Mouse (Mus musculus): ENCODE measurements around the gene Stx19. TPM values are rescaled to one million over a fixed set of nuclear protein-coding genes. Genes with fewer than 3 reads are reported as not detected.

Gene Stx19
- total RNA-seq, 2 experiments from 2014 or later = not detected

- no peak for DNase-seq
These were observed 38.2 kb downstream of the Stx19 start for GRCm38 (mm10) chr16:62852464-62853252.

- no peak for DNase-seq
These were observed 39.2 kb downstream of the Stx19 start for GRCm38 (mm10) chr16:62853611-62854126.

- DNase-seq = peak; percentile 80
These were observed 40.0 kb downstream of the Stx19 start, which contains the start of gene Pros1 for GRCm38 (mm10) chr16:62854191-62855068. Gene Pros1 (plus strand): TSS chr16:62854307.

GRCm38 (mm10) chr16:62855385-62855784 lies 40.9 kb downstream of the Stx19 start:
- DNase-seq = no peak

- DNase-seq = no peak
These were observed 41.8 kb downstream of the Stx19 start for GRCm38 (mm10) chr16:62856273-62856672.

GRCm38 (mm10) chr16:62857498-62857897 lies 43.0 kb downstream of the Stx19 start:
- DNase-seq = no peak

- no peak for DNase-seq
These were observed 43.5 kb downstream of the Stx19 start for GRCm38 (mm10) chr16:62858018-62858417.

GRCm38 (mm10) chr16:62860140-62860539 lies 45.7 kb downstream of the Stx19 start:
- DNase-seq = no peak

GRCm38 (mm10) chr16:62861455-62861854 lies 47.0 kb downstream of the Stx19 start:
- DNase-seq = no peak

GRCm38 (mm10) chr16:62872688-62873117 lies 58.2 kb downstream of the Stx19 start:
- no peak for DNase-seq

GRCm38 (mm10) chr16:62873180-62873579 lies 58.7 kb downstream of the Stx19 start:
- no peak for DNase-seq

Small RNA genes lying within 50 kb of the gene (microRNA-seq; reads per million reads assigned to microRNA genes)
- 0 reads per million in 2 experiments for gene Gm25986 (ENCODE audit: borderline replicate concordance in 2 of 2)

Other genes starting within 250 kb of the Stx19 start
- 1 to 10 TPM; 4.0 to 6.7 TPM for gene Nsun3, start 27.9 kb upstream of the Stx19 start, total RNA-seq (2021)
- 1 to 10 TPM; 4.2 to 4.9 TPM for gene Arl13b, start 32.4 kb downstream of the Stx19 start, total RNA-seq (2021)
- 1 to 10 TPM; 7.3 to 9.2 TPM for gene Pros1, start 39.6 kb downstream of the Stx19 start, total RNA-seq (2021)

Measured in gastrocnemius, postnatal 25 days (tissue).